Mouse (Mus musculus): ENCODE results near the gene Alyref2.
"Not testable (repeated sequence)": the region's sequence is repeated elsewhere in the genome, so short reads cannot be mapped to it uniquely, and the experiment has no call there.

The Alyref2 gene

GRCm38 (mm10) chr1:171503250-171503591 is at the start of gene Alyref2:
Gene Alyref2 (plus strand): TSS chr1:171503478.
- peak; percentile 91 for DNase-seq (ENCODE audit: low spot score)

GRCm38 (mm10) chr1:171454926-171455325 is 48.4 kb upstream of the Alyref2 start:
- no peak for DNase-seq (ENCODE audit: low spot score)

DNA sequence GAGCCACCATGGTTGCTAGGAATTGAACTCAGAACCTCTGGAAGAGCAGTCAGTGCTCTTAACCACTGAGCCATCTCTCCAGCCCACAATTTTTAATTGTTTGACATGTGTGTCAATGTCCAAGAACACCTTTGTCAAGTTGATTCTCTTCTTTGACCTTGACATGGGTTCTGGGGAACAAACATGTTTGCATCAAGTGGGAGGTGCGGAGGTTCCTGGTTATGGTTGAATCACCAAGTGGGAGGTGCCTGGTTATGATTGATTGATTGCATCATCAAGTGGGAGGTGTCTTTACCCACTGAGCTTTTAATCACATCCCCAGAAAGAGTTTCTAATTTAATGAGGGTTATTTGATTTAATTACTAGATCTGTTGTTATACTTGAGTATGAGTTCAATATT is 45.7 kb upstream of the Alyref2 start:
- DNase-seq (ENCODE audit: low spot score) = no peak

DNA sequence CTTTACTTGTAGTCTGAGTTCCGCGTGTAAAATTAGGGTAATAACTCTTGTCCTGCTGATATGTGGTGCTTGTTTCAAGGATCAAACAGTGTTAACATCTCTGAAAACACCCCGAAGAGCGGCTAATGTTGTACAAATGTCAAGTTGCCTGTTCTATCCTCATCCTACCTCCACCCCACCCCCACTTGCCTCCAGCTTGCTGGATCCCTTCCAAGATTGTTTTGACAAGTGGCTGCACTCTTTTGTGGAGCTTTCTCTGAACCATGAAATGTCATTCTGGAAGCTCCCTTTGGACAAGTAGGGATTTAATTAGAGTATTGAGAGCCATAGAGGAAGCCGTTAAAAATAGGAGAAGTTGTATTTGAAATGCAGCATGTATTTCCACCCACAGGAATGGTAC is 43.5 kb upstream of the Alyref2 start:
- no peak for DNase-seq (ENCODE audit: low spot score)

DNA sequence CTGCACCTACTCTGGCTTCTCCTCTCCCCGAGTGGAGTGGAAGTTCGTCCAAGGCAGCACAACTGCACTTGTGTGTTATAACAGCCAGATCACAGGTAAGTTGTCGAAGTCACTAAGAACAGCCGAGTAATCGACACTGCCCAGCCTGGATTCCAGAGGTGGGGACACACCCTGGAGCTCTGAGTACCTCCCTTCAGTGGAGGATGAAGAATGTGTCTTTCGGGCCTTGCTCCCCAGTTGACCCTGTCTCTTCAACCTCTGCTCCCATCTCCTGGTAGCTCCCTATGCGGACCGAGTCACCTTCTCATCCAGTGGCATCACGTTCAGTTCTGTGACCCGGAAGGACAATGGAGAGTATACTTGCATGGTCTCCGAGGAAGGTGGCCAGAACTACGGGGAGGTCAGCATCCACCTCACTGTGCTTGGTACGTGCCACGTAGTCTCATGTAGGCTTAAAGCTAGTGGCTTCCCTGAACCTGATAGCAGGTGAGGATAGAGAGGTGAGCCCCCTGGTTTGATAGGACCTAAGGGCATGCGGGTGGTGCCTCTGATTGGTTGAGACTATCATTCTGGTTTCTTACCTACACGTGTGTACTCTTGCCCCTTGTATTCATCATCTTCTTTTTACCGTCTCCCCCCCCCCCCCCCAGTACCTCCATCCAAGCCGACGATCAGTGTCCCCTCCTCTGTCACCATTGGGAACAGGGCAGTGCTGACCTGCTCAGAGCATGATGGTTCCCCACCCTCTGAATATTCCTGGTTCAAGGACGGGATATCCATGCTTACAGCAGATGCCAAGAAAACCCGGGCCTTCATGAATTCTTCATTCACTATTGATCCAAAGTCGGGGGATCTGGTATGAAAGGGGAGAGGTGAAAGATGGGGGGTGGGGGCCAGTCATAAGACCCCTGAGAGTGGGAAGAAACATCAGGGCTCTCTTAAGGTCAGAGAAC is 42.5 kb upstream of the Alyref2 start:
- no peak for DNase-seq (ENCODE audit: low spot score)

GRCm38 (mm10) chr1:171463133-171463532 is 40.1 kb upstream of the Alyref2 start:
- DNase-seq (ENCODE audit: low spot score) = no peak

DNA sequence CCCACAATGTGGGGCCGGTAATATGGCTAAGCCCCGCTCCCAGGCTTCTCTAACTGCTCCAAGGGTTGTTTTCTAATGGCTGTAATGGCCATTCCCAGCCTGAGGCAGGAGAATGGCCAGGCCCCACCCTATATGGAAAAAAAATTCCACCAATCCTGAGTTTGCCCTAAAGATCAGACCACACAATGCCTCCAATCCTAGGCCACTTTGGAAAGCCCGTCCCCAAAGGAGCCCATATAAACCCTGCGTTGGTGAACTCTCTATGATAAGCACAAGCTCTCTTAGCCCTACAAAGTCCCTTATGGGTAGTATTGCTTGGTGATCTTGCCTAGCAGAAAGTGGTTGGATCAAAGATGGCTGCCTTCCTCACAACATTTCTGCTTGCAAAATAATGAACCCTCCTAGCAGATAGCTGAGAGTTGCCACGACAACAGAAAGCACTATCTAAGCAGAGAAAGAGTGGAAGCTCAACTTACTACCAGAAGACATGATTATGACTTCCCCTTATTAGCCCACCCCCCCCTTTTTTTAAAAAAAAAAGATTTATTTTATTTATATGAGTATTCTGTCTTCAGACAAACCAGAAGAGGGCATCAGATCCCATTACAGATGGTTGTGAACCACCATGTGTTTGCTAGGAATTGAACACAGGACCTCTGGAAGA is 37.4 kb upstream of the Alyref2 start:
- DNase-seq (ENCODE audit: low spot score) = no peak

DNA sequence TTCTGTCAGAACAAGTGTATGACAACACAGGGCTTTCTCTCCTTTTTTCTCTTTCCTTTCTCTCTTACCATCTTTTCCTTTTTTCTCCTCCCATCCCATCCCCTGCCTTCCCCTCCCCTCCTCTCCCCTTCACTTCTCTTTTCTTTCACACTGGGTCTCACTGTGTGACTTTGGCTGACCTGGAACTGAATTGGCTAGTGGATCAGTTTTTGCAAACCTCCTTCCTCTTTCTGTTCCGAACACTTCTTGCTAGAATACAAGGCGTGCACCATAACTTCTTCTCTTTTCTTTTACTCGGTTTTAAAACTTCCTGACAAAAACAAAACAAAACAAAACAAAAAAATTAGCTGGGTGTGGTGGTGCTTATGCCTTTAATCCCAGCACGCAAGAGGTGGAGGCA is 36.7 kb upstream of the Alyref2 start:
- no peak for DNase-seq (ENCODE audit: low spot score)

GRCm38 (mm10) chr1:171469678-171470077 is 33.6 kb upstream of the Alyref2 start:
- DNase-seq (ENCODE audit: low spot score) = no peak

DNA sequence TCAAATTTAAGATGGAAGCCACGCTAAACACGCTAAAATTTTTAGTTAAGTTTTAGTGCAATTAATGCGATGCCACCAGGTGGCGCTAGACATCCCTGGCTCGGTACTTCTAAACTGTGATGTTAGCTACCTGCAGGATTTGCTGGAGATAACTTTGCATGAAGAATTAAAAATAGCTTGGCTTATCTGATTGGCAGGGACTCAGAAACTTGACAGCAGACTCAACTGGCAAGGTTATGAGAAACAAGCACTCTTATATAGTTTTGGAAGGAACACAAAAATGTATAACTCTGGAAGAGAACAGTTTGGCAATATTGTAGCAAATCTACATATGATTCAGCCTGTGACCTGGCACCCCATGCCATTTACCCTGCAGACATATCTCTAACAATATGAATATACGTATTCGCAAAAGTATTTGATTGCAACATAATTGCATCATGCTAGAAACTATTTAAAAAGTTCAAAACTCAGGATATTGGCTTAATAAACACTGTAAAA is 32.9 kb upstream of the Alyref2 start:
- DNase-seq (ENCODE audit: low spot score) = no peak

- DNase-seq (ENCODE audit: low spot score) = no peak
These were observed 32.4 kb upstream of the Alyref2 start for GRCm38 (mm10) chr1:171470896-171471295.

GRCm38 (mm10) chr1:171471452-171471851 is 31.8 kb upstream of the Alyref2 start:
- no peak for DNase-seq (ENCODE audit: low spot score)

GRCm38 (mm10) chr1:171471941-171472340 is 31.3 kb upstream of the Alyref2 start:
- not testable (repeated sequence) for DNase-seq (ENCODE audit: low spot score)

- no peak for DNase-seq (ENCODE audit: low spot score)
These were observed 29.8 kb upstream of the Alyref2 start for GRCm38 (mm10) chr1:171473506-171473905.

DNA sequence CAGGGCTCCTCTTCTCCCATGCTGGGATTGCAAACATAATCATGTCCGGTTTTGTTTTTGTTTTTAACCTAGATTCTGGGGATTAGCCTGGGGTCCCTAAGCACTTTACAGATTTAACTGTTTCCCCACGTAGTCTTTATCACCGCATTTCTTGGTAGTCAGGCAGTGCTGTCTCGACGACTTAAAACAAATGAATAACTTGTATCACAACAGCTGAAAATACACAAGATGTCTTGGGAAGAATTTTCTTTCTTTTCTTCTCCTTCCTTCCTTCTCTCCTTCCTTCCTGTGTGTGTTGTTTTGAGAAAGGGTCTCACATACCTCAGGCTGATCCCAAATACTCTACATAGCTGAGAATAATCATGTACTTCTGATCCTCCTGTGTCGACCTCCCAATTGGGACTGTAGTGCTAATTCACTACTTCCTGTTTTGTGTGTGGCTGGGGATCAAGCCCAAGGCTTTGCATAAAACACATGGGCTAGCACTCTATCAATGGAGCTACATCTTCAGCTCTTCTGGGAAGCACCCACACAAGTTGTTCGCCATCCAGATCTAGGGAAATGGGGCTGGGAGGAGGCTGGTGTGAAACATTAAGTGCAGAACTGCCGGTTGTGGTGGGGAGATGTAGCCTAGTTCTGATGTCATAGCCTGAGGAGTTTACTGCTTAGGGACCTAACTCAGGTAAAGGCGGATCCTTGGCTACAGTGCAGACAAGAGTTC is 29.2 kb upstream of the Alyref2 start:
- DNase-seq (ENCODE audit: low spot score) = no peak

DNA sequence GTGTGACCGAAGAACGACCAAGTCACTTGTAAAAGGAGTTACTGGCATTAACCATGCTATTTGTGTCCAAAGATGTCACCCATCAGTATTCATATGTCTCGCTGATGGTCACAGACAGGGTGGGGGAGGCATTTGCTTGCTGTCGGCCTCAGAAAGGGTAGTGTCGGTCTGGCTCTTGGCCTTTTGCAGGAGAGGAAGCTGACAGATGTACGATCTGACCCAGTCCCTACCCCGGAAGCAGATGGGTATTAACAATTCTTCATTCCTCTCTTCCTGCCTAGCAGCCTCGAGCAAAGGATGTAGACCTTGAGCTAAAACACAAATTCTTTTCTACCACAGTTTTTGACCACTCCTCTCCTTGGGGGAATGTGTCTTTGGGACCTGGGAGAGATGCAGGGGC is 26.2 kb upstream of the Alyref2 start:
- DNase-seq (ENCODE audit: low spot score) = no peak

GRCm38 (mm10) chr1:171477758-171478545 is 25.3 kb upstream of the Alyref2 start:
- DNase-seq (ENCODE audit: low spot score) = no peak

- no peak for DNase-seq (ENCODE audit: low spot score)
These were observed 24.3 kb upstream of the Alyref2 start for GRCm38 (mm10) chr1:171478968-171479367.

GRCm38 (mm10) chr1:171494241-171494640 is 9.0 kb upstream of the Alyref2 start:
- DNase-seq (ENCODE audit: low spot score) = no peak

- no peak for DNase-seq (ENCODE audit: low spot score)
These were observed 7.9 kb upstream of the Alyref2 start for GRCm38 (mm10) chr1:171495371-171495770.

- DNase-seq (ENCODE audit: low spot score) = no peak
These were observed 3.4 kb upstream of the Alyref2 start for GRCm38 (mm10) chr1:171499856-171500255.
